Mouse (Mus musculus) forebrain, embryonic 16.5 days (tissue): ENCODE measurements around the gene Lig3. TPM values are rescaled to one million over a fixed set of nuclear protein-coding genes. Genes with fewer than 3 reads are reported as not detected.

Experiments
- ATAC-seq: fragments of 200-750 bp; cut with Nextera tagmentation; 2 replicates; pipeline ENCODE4 v1.8.0; 2017; ENCODE audit warnings: mild to moderate bottlenecking, moderate library complexity
- H3K27ac ChIP-seq: fragments of 300-500 bp; sonication (generic); 2 replicates; pipeline ENCODE4 v1.5.1; 2014; ENCODE audit warnings: low read length, control low read depth
- H3K27me3 ChIP-seq: fragments of 300-500 bp; sonication (generic); replicated peaks from 2 replicates; pipeline ENCODE4 v1.6.1; 2014; ENCODE audit warnings: low read length; ENCODE audit not compliant: control insufficient read depth, insufficient read depth
- H3K36me3 ChIP-seq: fragments of 300-500 bp; sonication (generic); 2 replicates; pipeline ENCODE4 v1.6.1; 2014; ENCODE audit not compliant: control insufficient read depth, insufficient read depth
- H3K4me1 ChIP-seq: fragments of 300-500 bp; sonication (generic); replicated peaks from 2 replicates; pipeline ENCODE4 v1.6.1; 2014; ENCODE audit warnings: low read length; ENCODE audit not compliant: control insufficient read depth, insufficient read depth
- H3K4me2 ChIP-seq: fragments of 300-500 bp; sonication (generic); 2 replicates; pipeline ENCODE4 v1.6.1; 2014; ENCODE audit warnings: mild to moderate bottlenecking, low read length, control low read depth
- H3K4me3 ChIP-seq: fragments of 300-500 bp; sonication (generic); replicated peaks from 2 replicates; pipeline ENCODE4 v1.5.1; 2014; ENCODE audit warnings: mild to moderate bottlenecking, low read length, control low read depth
- H3K9ac ChIP-seq: fragments of 300-500 bp; sonication (generic); replicated peaks from 2 replicates; pipeline ENCODE4 v1.6.1; 2014; ENCODE audit warnings: low read depth, low read length, control low read depth
- H3K9me3 ChIP-seq: fragments of 300-500 bp; sonication (generic); 2 replicates; pipeline ENCODE4 v1.6.1; 2016; ENCODE audit warnings: low read length; ENCODE audit not compliant: control insufficient read depth
- WGBS: fragments of 180-500 bp; shearing (Covaris S2); extraction: QIAGEN DNeasy Blood & Tissue Kit; methylation state at CpG from one replicate; pipeline ENCODE4 v1.1.7; 2014; 5-methylcytosine and 5-hydroxymethylcytosine counted together
- polyA plus RNA-seq: library from polyadenylated mRNA; unstranded; fragments of >200 nt; fragmentation: Nextera tagmentation; extraction: Ambion mirVana; gene quantifications from 2 replicates; pipeline ENCODE4 v1.2.1, GENCODE M21; 2015

Lig3 gene
- polyA plus RNA-seq, 1 experiment from 2014 or later: 33.4 TPM

DNA sequence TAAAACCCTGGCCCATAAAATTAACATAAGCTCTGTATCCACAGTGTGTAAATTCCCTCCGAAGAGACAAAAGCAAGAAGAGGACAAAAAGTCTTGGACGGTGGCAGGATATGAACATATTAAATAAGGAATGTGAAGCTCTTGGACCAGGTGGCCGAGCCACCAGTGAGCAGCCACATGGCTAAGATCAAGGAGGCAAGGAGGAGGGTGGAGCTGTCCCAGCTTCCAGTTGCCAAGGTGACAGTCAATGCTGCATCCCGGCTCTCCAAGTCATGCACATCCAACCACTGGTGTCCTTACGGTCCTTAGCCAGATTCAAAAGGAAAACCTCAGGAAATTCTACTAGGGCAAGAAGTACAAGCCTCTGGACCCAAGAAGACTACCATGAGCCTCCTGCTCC lies 57.6 kb downstream of the Lig3 start:
- ATAC-seq: no peak
- Histone ChIP-seq H3K4me3 (no peak overlapping the region), H3K36me3 (no peaks in the 10 kb centered on the region), H3K27ac (no peak overlapping the region), H3K9me3 (no peaks in the 10 kb centered on the region), H3K27me3 (no peaks in the 10 kb centered on the region), H3K9ac (no peak overlapping the region), H3K4me1 (peaks cover 15% of the 10 kb centered on the region), H3K4me2 (no peak overlapping the region)
- WGBS: 29% methylated on average over 5 of the region's 5 CpGs

DNA sequence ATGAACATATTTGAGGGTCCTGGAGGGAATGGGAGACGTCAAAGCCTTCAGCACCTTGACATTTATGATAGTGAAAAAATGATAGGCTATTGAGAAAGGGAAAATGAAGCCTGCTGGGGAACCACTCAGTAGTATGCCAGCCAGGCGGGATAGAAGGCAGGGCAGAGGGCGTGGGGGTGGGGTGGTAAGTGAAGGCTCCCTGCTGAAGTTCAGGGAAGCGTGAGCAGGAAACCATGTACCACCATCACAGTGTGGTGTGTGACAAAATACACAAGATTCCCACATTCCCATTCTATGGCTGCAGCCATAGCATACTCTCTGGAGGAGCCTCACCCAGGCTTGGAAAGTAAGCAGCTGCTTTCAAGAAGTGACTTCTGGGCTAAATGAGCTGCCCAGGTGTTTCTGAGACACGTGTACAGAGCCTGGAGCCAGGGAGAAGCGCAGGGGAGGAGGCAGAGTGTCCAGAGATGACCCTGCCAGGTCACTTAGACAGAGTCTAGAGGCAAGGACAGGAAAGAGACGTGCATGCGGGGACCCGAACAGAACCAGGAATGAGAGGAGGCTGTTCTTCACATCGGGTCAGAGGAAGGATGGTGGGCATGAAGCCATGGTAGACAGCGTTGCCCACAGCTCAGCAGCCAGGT lies 64.0 kb downstream of the Lig3 start:
- no peaks in the 10 kb centered on the region for H3K27me3 ChIP-seq
- H3K4me1 ChIP-seq: peaks cover 14% of the 10 kb centered on the region
- no peak overlapping the region for H3K9ac ChIP-seq
- no peak overlapping the region for H3K4me3 ChIP-seq
- ATAC-seq: no peak
- H3K36me3 ChIP-seq: no peaks in the 10 kb centered on the region
- H3K4me2 ChIP-seq: no peak overlapping the region
- H3K27ac ChIP-seq: no peak overlapping the region
- 79% methylated on average over 11 of the region's 11 CpGs for WGBS
- no peaks in the 10 kb centered on the region for H3K9me3 ChIP-seq

GRCm38 (mm10) chr11:82845415-82846078 lies 64.6 kb downstream of the Lig3 start:
- no peaks in the 10 kb centered on the region for H3K36me3 ChIP-seq
- no peak overlapping the region for H3K27ac ChIP-seq
- peak overlapping the region; percentile 25 for H3K4me2 ChIP-seq
- H3K9me3 ChIP-seq: no peaks in the 10 kb centered on the region
- H3K9ac ChIP-seq: peak overlapping the region; percentile 31; the same call in 1 of the 2 replicates
- 31% methylated on average over 16 of the region's 16 CpGs for WGBS
- ATAC-seq: peak; percentile 52; the same call in 1 of the 2 replicates
- peak overlapping the region; percentile 5; the same call in 1 of the 2 replicates for H3K4me3 ChIP-seq
- peaks cover 19% of the 10 kb centered on the region for H3K4me1 ChIP-seq
- no peaks in the 10 kb centered on the region for H3K27me3 ChIP-seq

DNA sequence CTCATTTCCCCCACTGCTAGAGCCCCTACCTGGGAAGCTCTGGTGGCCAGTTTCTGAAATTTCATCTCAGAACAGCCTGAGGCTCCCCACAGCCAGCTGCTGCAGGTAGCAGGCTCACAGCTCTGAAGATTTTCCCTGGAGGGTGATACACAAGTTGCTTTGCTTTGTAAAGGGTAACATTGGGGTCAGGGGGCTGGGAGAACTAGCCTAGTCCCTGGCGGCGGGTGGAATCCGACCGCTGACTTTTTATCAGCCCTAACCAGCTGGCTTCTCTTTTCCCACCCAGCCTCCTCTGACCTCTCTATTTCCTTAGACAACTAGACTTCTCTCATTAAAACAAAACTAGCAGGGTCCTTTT lies 65.2 kb downstream of the Lig3 start:
- Histone ChIP-seq H3K36me3 (no peaks in the 10 kb centered on the region), H3K27me3 (no peaks in the 10 kb centered on the region), H3K4me2 (peak overlapping the region; percentile 25), H3K27ac (no peak overlapping the region), H3K9me3 (no peaks in the 10 kb centered on the region), H3K4me1 (peaks cover 20% of the 10 kb centered on the region), H3K9ac (peak overlapping the region; percentile 31; the same call in 1 of the 2 replicates), H3K4me3 (no peak overlapping the region; the same call in 1 of the 2 replicates)
- whole genome bisulfite sequencing: 36% methylated on average over 4 of the region's 4 CpGs
- ATAC-seq: no peak

DNA sequence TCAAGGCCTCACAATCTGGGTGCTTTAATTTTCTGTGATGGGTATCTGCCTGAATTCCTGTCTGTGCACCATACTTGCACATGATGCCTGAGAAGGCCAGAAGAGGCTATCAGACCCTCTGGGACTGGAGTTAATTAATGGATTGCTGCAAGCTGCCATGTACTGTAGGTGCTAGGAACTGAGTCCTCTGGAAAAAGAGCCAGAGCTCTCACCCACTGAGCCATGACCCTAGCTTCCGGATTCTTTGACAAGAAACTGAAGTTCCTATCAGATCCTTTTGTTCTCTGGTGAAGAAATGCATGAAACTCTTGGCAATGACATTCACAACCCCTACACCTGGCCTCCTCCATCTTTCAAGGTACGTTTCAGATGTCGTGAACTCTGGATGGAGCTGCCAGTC lies 66.0 kb downstream of the Lig3 start:
- H3K27me3 ChIP-seq: no peaks in the 10 kb centered on the region
- ATAC-seq: no peak
- H3K4me2 ChIP-seq: no peak overlapping the region
- no peak overlapping the region for H3K4me3 ChIP-seq
- H3K27ac ChIP-seq: no peak overlapping the region
- H3K9ac ChIP-seq: no peak overlapping the region
- 54% methylated on average over 3 of the region's 3 CpGs for WGBS
- H3K9me3 ChIP-seq: no peaks in the 10 kb centered on the region
- H3K36me3 ChIP-seq: no peaks in the 10 kb centered on the region
- H3K4me1 ChIP-seq: peaks cover 20% of the 10 kb centered on the region

GRCm38 (mm10) chr11:82847571-82848000 lies 66.7 kb downstream of the Lig3 start:
- Histone ChIP-seq H3K27ac (no peak overlapping the region), H3K4me2 (no peak overlapping the region), H3K4me3 (no peak overlapping the region), H3K27me3 (no peaks in the 10 kb centered on the region), H3K4me1 (peaks cover 20% of the 10 kb centered on the region), H3K9me3 (no peaks in the 10 kb centered on the region), H3K36me3 (no peaks in the 10 kb centered on the region), H3K9ac (no peak overlapping the region)
- no peak for ATAC-seq
- 11% methylated on average over 6 of the region's 6 CpGs for WGBS

- Histone ChIP-seq H3K4me3 (no peak overlapping the region), H3K4me1 (peaks cover 20% of the 10 kb centered on the region), H3K27ac (no peak overlapping the region), H3K9me3 (no peaks in the 10 kb centered on the region), H3K27me3 (no peaks in the 10 kb centered on the region), H3K36me3 (no peaks in the 10 kb centered on the region), H3K4me2 (no peak overlapping the region), H3K9ac (no peak overlapping the region)
- WGBS: 48% methylated on average over 5 of the region's 5 CpGs
- no peak for ATAC-seq
Measured at GRCm38 (mm10) chr11:82850259-82850658, 69.4 kb downstream of the Lig3 start.

- ATAC-seq: no peak
- Histone ChIP-seq H3K4me3 (no peak overlapping the region), H3K27ac (no peak overlapping the region), H3K9me3 (no peaks in the 10 kb centered on the region), H3K9ac (no peak overlapping the region), H3K36me3 (no peaks in the 10 kb centered on the region), H3K4me1 (peaks cover 23% of the 10 kb centered on the region), H3K4me2 (no peak overlapping the region), H3K27me3 (no peaks in the 10 kb centered on the region)
- WGBS: 88% methylated on average over 11 of the region's 11 CpGs
Measured at GRCm38 (mm10) chr11:82852115-82852514, 71.2 kb downstream of the Lig3 start.

DNA sequence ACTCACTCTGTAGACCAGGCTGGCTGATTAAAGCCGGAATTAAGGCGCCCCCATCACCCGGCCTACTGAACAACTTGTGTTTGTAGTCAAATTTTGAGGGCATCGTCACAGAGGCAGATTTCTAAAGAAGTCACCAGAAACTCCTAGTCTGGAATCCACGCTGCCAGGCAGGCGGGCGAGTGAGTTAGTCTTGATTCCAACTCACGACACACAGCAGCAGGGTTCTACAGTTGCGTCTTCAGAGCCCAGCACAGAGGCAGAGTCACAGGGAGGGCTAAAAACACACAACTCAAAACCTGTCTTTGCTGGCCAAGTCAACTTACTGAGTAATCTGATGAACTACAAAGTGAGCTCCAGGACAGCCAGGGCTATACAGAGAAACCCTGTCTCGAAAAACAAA lies 71.6 kb downstream of the Lig3 start:
- no peak overlapping the region for H3K27ac ChIP-seq
- H3K27me3 ChIP-seq: no peaks in the 10 kb centered on the region
- WGBS: 82% methylated on average over 10 of the region's 10 CpGs

More for the DNA sequence above, 71.6 kb downstream of the Lig3 start:
- no peaks in the 10 kb centered on the region for H3K9me3 ChIP-seq
- peaks cover 21% of the 10 kb centered on the region for H3K4me1 ChIP-seq
- H3K9ac ChIP-seq: no peak overlapping the region
- no peak for ATAC-seq
- H3K4me2 ChIP-seq: no peak overlapping the region
- no peak overlapping the region for H3K4me3 ChIP-seq
- H3K36me3 ChIP-seq: no peaks in the 10 kb centered on the region
